Mouse (Mus musculus): ENCODE measurements around the gene Rbm48. TPM values are rescaled to one million over a fixed set of nuclear protein-coding genes. Genes with fewer than 3 reads are reported as not detected.

Gene Rbm48
- polyA plus RNA-seq, 1 experiment from 2014 or later: 17.3 TPM

Other genes with a start within 250 kb of the Rbm48 start
- gene Fam133b, start 52.8 kb downstream of the Rbm48 start, polyA plus RNA-seq (2014; fragmentation: Nextera tagmentation; extraction: Ambion mirVana): 36.4 and 39.2 TPM in 2 replicates
- 1.5 and 2.2 TPM in 2 replicates for gene 1700109H08Rik, start 25.0 kb downstream of the Rbm48 start, polyA plus RNA-seq (2014; fragmentation: Nextera tagmentation; extraction: Ambion mirVana)
- 13.3 and 13.4 TPM in 2 replicates for gene Pex1, start 519 bp downstream of the Rbm48 start, polyA plus RNA-seq (2014; fragmentation: Nextera tagmentation; extraction: Ambion mirVana)
- gene Tmbim7, start 54.6 kb upstream of the Rbm48 start, polyA plus RNA-seq (2014; fragmentation: Nextera tagmentation; extraction: Ambion mirVana): not detected in 2 replicates
- gene Gatad1, start 60.6 kb upstream of the Rbm48 start, polyA plus RNA-seq (2014; fragmentation: Nextera tagmentation; extraction: Ambion mirVana): 69.9 and 74.9 TPM in 2 replicates
- gene Ankib1, start 206.3 kb upstream of the Rbm48 start, polyA plus RNA-seq (2014; fragmentation: Nextera tagmentation; extraction: Ambion mirVana): 12.2 and 12.4 TPM in 2 replicates
- gene Krit1, start 206.6 kb upstream of the Rbm48 start, polyA plus RNA-seq (2014; fragmentation: Nextera tagmentation; extraction: Ambion mirVana): 52.7 and 61.8 TPM in 2 replicates
- 0.07 and 0.11 TPM in 2 replicates for gene Lrrd1, start 248.6 kb upstream of the Rbm48 start, polyA plus RNA-seq (2014; fragmentation: Nextera tagmentation; extraction: Ambion mirVana)